Mouse (Mus musculus) CD8-positive naive resting alpha-beta T cell, adult 57 days (primary cell): ENCODE data around the gene Gnl3. TPM values are rescaled to one million over a fixed set of nuclear protein-coding genes. Genes with fewer than 3 reads are reported as not detected.

ENCODE experiments used
- total RNA-seq: library from RNA; stranded (reverse); gene quantifications from one replicate; pipeline ENCODE4 v1.2.4, GENCODE M21; 2023

Gene Gnl3
- 261 TPM for total RNA-seq

DNA sequence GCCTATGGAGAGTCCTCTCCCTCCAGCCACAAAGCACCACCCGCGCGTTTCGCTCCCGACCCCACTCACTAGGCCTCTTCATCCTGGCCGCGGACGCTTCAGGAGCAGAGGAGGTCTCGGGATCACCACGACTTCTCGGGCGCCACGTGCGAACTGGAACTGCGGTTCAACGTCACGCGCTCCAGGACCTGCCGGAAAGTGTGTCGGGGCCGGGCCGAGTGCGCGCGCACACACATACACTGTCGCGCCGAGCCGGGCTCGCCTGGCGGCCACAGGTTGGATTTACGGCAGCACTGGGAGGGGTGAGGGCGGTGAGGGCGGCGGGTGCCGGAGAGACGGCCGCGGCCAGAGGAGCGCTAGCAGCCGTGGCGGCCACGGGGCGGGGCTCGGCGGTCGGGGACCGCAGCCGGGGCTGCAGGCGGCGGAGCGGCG is at the start of gene Gnl3, which contains the start of gene Pbrm1:
Gene Gnl3, minus strand, starts transcription at position 293 of the 432 bp plus-strand sequence.
Gene Pbrm1, plus strand, starts transcription at position 279 of the 432 bp plus-strand sequence.

DNA sequence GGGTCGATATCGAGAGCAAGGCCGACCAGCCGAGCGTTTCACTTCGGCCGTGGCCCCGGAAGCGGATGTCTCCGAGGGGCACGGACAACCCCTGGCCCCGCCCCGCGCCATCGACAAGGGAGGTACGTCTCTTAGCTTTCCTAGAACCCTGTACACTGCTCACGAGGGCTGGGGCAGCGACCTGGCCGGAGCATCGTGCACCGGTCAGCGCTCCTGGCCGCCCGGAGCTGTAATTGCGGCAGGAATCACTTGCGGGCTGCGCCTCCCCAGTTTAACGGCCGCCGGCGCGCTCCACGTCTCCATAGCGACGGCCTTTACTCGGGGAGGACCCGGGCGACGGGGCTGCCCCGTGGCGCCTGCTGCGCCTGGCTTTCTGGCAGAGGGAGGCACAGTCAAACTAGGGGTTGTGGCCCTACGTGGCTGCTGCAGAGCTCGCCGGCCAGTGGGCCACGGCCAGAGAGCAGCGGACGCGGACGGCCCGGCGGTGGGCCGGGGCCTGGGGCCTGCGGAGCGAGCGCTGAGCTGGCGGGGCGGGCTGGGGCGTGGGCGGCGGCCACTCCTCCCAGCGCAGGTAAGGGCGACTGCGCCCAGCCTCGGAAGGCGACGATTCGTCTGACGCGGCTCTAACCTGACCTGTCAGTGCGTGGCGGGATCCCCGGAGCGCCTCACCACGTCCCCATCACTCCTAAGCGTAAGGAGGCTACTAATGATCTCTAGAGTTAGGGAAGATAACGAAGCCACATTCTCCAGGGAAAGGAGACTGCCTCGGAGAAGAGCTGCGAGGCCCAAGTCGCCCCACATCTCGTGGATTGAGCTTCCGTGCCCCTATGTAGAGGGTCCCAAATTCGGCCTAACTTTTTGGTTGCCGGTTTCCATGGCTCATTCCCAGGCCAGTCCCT is 17.4 kb downstream of the Gnl3 start, which contains the start of the genes Glt8d1 and Spcs1:
Gene Glt8d1, plus strand, starts transcription at position 94 of the 899 bp plus-strand sequence.
Gene Spcs1, minus strand, starts transcription at position 366 of the 899 bp plus-strand sequence.

Other genes starting within 250 kb of the Gnl3 start
- gene Tmem110, start 193.6 kb downstream of the Gnl3 start, total RNA-seq = 14.2 TPM
- gene Mustn1, start 140.0 kb downstream of the Gnl3 start, total RNA-seq = 1.3 TPM
- not detected for gene Itih4, start 132.7 kb downstream of the Gnl3 start, total RNA-seq
- not detected for gene Itih3, start 95.4 kb downstream of the Gnl3 start, total RNA-seq
- gene Itih1, start 75.9 kb downstream of the Gnl3 start, total RNA-seq = not detected
- gene Nek4, start 67.8 kb downstream of the Gnl3 start, total RNA-seq = 3.5 TPM
- gene Glt8d1, start 17.8 kb downstream of the Gnl3 start, total RNA-seq = 9.5 TPM
- 80.2 TPM for gene Spcs1, start 17.5 kb downstream of the Gnl3 start, total RNA-seq
- 70.3 TPM for gene Pbrm1, start within 50 bp of the Gnl3 start, total RNA-seq
- gene Smim4, start 109.8 kb upstream of the Gnl3 start, total RNA-seq = 48.7 TPM
- gene Nt5dc2, start 111.9 kb upstream of the Gnl3 start, total RNA-seq = 1.9 TPM
- 1.0 TPM for gene Stab1, start 149.5 kb upstream of the Gnl3 start, total RNA-seq
- gene Tnnc1, start 189.2 kb upstream of the Gnl3 start, total RNA-seq = not detected
- 400 TPM for gene Nisch, start 197.8 kb upstream of the Gnl3 start, total RNA-seq
- gene Sema3g, start 198.7 kb upstream of the Gnl3 start, total RNA-seq = not detected
- gene Phf7, start 232.2 kb upstream of the Gnl3 start, total RNA-seq = 10.4 TPM
- 104 TPM for gene Bap1, start 232.3 kb upstream of the Gnl3 start, total RNA-seq